Mouse (Mus musculus): ENCODE results near the gene Zdhhc21. TPM values are rescaled to one million over a fixed set of nuclear protein-coding genes. Genes with fewer than 3 reads are reported as not detected.

The Zdhhc21 gene
- total and polyA plus RNA-seq, 2 experiments from 2014 or later: 14.8 to 50.3 TPM

DNA sequence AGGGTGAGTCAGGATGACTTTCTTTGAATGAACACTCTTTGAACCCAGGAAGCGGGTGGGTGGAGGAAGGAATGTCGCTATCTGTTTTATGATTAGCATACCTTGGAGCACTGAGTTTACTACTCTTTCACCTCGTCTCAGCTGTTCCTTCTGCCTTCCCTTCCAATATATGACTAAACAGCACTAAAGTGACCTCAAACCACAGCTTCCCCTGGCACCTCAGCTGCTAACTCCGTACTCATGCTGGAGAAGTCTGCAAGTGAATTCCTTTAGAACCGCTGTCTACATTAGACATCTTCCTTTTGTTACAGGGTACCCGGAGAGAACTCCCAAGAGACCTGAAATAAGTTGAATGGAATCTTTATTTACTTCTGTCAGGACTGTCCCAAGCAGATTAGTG lies 11.2 kb upstream of the Zdhhc21 start:
- H3K4me2 ChIP-seq (ENCODE audit: low read depth, low read length, poor library complexity, severe bottlenecking): no peak overlapping the region
- H3K27me3 ChIP-seq (ENCODE audit: insufficient read depth, low read length): no peaks in the 10 kb centered on the region
- DNase-seq (ENCODE audit: low spot score) (no peak), ATAC-seq (ENCODE audit: low FRiP score) (no peak)
- H3K36me3 ChIP-seq (ENCODE audit: insufficient read depth, low read length): no peaks in the 10 kb centered on the region
- no peaks in the 10 kb centered on the region; the same call in 1 of the 2 replicates for H3K4me1 ChIP-seq (ENCODE audit: insufficient read depth, low read length)
- H3K27ac ChIP-seq (ENCODE audit: low read depth, low read length): no peak overlapping the region
- TF ChIP-seq CTCF (IDR thresholded peaks at IDR 0.05): no peak
- H3K4me3 ChIP-seq (ENCODE audit: low read depth, low read length): no peak overlapping the region
- WGBS: 86% methylated on average over 6 of the region's 6 CpGs
- no peaks in the 10 kb centered on the region for H3K9me3 ChIP-seq (ENCODE audit: low read length)
- no peak overlapping the region for H3K9ac ChIP-seq (replicated peaks; ENCODE audit: low read length, poor library complexity, severe bottlenecking)

DNA sequence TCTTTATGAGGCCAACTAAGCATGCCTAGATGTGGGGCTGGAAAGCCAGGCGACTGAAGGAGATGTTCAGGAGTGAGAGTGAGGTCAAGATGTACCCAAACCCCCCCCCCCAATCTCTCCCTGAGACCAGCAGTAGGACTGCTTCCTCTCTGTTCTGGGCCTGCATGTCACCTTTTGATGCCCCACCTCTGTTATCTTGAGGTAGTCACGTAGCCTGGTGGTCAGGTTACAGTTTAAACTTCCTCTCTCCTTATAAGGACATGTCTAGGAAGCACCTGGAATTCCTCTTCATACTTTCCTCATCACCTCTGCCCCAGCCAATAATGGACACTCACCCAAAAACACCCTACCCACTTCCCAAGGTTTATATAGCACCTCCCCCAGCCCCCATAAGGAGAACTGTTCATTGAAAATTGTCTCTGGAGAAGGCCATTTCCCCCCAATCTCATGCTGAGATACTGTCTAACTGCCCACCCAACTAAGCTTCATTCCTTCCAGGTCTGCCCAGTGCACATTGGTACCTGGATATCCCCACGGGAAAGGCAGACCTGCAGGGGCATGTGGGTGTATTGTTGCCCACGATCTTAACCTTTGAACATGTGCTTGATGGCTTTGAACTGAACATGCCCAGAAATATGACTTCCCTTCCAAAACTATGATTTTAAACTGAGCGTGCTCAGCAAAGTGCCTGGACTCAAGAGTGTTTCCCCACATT lies 8.1 kb upstream of the Zdhhc21 start:
- Histone ChIP-seq H3K9ac (replicated peaks; ENCODE audit: low read length, poor library complexity, severe bottlenecking) (no peak overlapping the region), H3K4me2 (ENCODE audit: low read depth, low read length, poor library complexity, severe bottlenecking) (no peak overlapping the region), H3K36me3 (ENCODE audit: insufficient read depth, low read length) (no peaks in the 10 kb centered on the region), H3K9me3 (ENCODE audit: low read length) (no peaks in the 10 kb centered on the region), H3K27ac (ENCODE audit: low read depth, low read length) (no peak overlapping the region), H3K27me3 (ENCODE audit: insufficient read depth, low read length) (no peaks in the 10 kb centered on the region), H3K4me3 (ENCODE audit: low read depth, low read length) (no peak overlapping the region), H3K4me1 (ENCODE audit: insufficient read depth, low read length) (no peaks in the 10 kb centered on the region; the same call in 1 of the 2 replicates)
- WGBS: 90% methylated on average over 5 of the region's 5 CpGs
- DNase-seq (ENCODE audit: low spot score) (no peak), ATAC-seq (ENCODE audit: low FRiP score) (no peak)
- no peak for TF ChIP-seq CTCF (IDR thresholded peaks at IDR 0.05)

GRCm38 (mm10) chr4:82867111-82867510 lies 7.4 kb upstream of the Zdhhc21 start:
- no peaks in the 10 kb centered on the region for H3K9me3 ChIP-seq (ENCODE audit: low read length)
- H3K4me3 ChIP-seq (ENCODE audit: low read depth, low read length): no peak overlapping the region
- DNase-seq (ENCODE audit: low spot score): no peak
- H3K27ac ChIP-seq (ENCODE audit: low read depth, low read length): no peak overlapping the region
- no peak for TF ChIP-seq CTCF (IDR thresholded peaks at IDR 0.05)
- 46% methylated on average over 4 of the region's 4 CpGs for WGBS
- H3K27me3 ChIP-seq (ENCODE audit: insufficient read depth, low read length): no peaks in the 10 kb centered on the region
- no peak overlapping the region for H3K9ac ChIP-seq (replicated peaks; ENCODE audit: low read length, poor library complexity, severe bottlenecking)
- no peaks in the 10 kb centered on the region for H3K4me1 ChIP-seq (ENCODE audit: insufficient read depth, low read length)
- no peaks in the 10 kb centered on the region for H3K36me3 ChIP-seq (ENCODE audit: insufficient read depth, low read length)
- H3K4me2 ChIP-seq (ENCODE audit: low read depth, low read length, poor library complexity, severe bottlenecking): no peak overlapping the region
- ATAC-seq (ENCODE audit: low FRiP score): no peak

DNA sequence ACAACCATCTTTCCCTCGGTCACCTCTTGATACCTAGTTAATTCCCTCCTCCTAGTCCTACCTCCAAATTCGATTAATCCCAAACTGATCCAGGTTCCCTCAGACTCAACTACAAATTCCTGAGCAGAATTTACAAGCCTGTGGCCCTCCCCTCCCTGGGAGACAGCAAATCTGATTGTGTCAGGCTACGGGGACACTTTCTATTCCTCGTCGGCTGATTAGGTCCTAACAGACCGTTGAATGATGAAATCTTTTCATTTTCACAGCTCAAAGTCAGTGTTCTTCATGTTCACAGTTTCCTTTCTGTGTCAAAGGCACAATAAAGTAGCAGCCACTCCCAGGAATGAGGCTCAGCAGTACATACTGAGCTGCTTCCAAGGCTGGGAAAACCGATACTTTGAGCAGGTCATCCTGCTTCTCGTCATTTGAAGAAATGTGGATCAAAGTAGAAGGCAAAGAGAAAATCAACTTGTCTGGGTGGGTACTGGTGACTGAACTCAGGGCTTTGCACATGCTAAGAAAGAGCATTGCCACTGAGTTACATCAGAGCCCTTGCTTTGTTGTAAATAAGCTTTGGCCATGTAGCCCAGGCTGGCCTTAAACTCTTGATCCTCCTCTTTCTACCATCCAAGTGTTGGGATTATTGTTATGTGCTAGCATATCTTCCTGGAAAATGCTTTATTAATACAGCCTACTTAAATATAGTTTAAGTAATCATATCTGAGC lies 5.4 kb upstream of the Zdhhc21 start:
- TF ChIP-seq CTCF (IDR thresholded peaks at IDR 0.05): no peak
- H3K9me3 ChIP-seq (ENCODE audit: low read length): no peaks in the 10 kb centered on the region
- no peaks in the 10 kb centered on the region for H3K36me3 ChIP-seq (ENCODE audit: insufficient read depth, low read length)
- no peaks in the 10 kb centered on the region for H3K4me1 ChIP-seq (ENCODE audit: insufficient read depth, low read length)
- H3K27me3 ChIP-seq (ENCODE audit: insufficient read depth, low read length): no peaks in the 10 kb centered on the region
- no peak overlapping the region for H3K4me3 ChIP-seq (ENCODE audit: low read depth, low read length)
- no peak overlapping the region for H3K4me2 ChIP-seq (ENCODE audit: low read depth, low read length, poor library complexity, severe bottlenecking)
- H3K9ac ChIP-seq (replicated peaks; ENCODE audit: low read length, poor library complexity, severe bottlenecking): no peak overlapping the region
- DNase-seq (ENCODE audit: low spot score) (no peak), ATAC-seq (ENCODE audit: low FRiP score) (no peak)
- no peak overlapping the region for H3K27ac ChIP-seq (ENCODE audit: low read depth, low read length)
- 80% methylated on average over 8 of the region's 8 CpGs for WGBS

DNA sequence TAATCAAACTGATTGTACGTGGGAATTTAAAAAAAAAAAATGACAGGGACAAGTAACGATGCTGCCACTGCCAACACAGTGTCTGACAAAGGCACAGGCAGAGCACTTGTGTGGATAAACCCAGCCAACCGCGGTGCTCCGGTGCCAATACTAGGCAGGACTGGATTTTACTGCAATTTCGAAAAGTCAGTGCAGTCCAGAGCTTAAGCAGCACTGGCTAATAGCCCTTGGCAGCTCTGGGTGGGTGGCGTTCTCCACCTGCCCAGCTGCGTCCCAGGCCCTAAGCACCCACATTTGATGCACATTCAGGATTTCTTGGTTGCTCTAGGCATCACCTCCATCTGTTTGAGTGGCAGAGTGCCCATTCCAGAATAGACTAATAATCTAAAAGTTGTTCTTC lies 3.6 kb upstream of the Zdhhc21 start:
- no peak for ATAC-seq (ENCODE audit: low FRiP score)
- Histone ChIP-seq H3K9me3 (ENCODE audit: low read length) (no peaks in the 10 kb centered on the region), H3K4me1 (ENCODE audit: insufficient read depth, low read length) (no peaks in the 10 kb centered on the region; the same call in 1 of the 2 replicates), H3K27me3 (ENCODE audit: insufficient read depth, low read length) (no peaks in the 10 kb centered on the region), H3K36me3 (ENCODE audit: insufficient read depth, low read length) (no peaks in the 10 kb centered on the region), H3K9ac (replicated peaks; ENCODE audit: low read length, poor library complexity, severe bottlenecking) (no peak overlapping the region), H3K4me3 (ENCODE audit: low read depth, low read length) (no peak overlapping the region), H3K27ac (ENCODE audit: low read depth, low read length) (no peak overlapping the region), H3K4me2 (ENCODE audit: low read depth, low read length, poor library complexity, severe bottlenecking) (no peak overlapping the region)
- TF ChIP-seq CTCF (IDR thresholded peaks at IDR 0.05): no peak
- WGBS: 72% methylated on average over 8 of the region's 8 CpGs
- DNase-seq (ENCODE audit: low spot score): peak; percentile 54

DNA sequence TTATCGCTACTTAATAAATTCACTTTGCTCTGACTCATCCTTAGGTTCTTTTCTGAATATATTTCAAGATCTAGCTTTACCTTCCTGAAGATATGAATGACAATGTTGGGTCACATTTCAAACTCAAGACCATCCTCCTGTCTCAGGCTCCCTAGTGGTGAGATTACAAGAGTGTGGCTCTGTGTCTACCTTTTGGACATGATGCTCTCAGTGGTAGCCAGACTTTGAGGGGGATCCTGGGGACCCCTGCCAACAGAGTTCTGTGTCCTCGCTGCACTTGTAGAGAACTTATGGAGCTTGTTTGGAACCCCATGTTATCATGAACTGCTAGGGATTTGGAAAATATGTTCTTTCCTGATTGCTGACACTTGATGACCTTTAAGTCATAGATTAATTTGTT lies 1.7 kb upstream of the Zdhhc21 start:
- no peak for TF ChIP-seq CTCF (IDR thresholded peaks at IDR 0.05)
- Histone ChIP-seq H3K9ac (replicated peaks; ENCODE audit: low read length, poor library complexity, severe bottlenecking) (no peak overlapping the region), H3K4me1 (ENCODE audit: insufficient read depth, low read length) (peaks cover 3% of the 10 kb centered on the region; the same call in 1 of the 2 replicates), H3K9me3 (ENCODE audit: low read length) (no peaks in the 10 kb centered on the region), H3K4me2 (ENCODE audit: low read depth, low read length, poor library complexity, severe bottlenecking) (no peak overlapping the region), H3K36me3 (ENCODE audit: insufficient read depth, low read length) (no peaks in the 10 kb centered on the region), H3K4me3 (ENCODE audit: low read depth, low read length) (no peak overlapping the region), H3K27me3 (ENCODE audit: insufficient read depth, low read length) (no peaks in the 10 kb centered on the region), H3K27ac (ENCODE audit: low read depth, low read length) (no peak overlapping the region)
- no peak for DNase-seq (ENCODE audit: low spot score)
- ATAC-seq (ENCODE audit: low FRiP score): no peak
- 91% methylated on average over 2 of the region's 2 CpGs for WGBS

Measured in midbrain, postnatal 0 days (tissue).